Mouse (Mus musculus): ENCODE measurements around the gene Dbnl.

DNA sequence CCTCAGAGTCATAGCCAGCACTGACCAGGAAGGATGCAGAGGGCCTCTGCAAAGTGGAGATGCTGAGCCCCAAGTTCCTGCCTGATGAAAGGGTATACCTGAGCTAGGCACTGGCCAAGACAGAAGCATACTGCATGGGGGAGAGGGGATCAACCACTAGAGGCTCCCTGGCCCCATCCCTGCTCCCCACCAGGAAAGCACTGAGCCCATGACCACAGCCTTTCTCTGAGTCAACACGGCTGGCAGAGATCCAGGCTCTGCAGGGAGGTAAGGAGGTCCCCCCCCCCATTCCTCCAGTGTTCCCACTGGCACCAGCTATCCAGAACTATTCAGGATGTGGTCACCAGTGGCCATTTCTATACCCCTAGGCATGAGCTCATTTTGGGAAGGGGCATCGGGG is 61.0 kb downstream of the Dbnl start:
- TF ChIP-seq CTCF (IDR thresholded peaks at IDR 0.05; ENCODE audit: low read depth) (no peak), EP300 (IDR thresholded peaks at IDR 0.05; ENCODE audit: low read depth) (no peak)
